In the genomic region with DNA sequence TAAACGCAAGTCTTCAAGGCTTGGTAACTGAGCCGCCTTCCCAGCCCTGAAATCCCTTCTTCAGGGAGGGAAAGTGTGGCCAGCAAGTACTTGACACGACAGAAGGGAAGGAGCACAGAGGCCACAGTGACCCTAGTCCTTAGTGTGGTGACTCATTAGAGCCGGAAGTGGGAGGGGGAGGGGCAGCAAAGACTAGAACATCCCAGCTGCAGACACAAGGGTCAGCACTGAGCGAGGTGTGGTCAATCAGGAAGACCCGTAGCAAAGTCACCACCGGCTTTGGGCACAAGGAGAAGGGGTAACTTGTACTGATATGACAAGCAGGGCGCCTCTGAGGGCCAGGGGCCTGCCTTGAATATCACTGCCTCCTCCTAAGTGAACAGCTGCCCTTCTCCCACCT, we compare ENCODE assay signal across 10 mouse cellular contexts. TPM values are rescaled to one million over a fixed set of nuclear protein-coding genes. Genes with fewer than 3 reads are reported as not detected.
DNase-seq lines count a peak whose midpoint lies in the region; ATAC-seq lines count a peak whose summit lies in the region.
"Had no signal": no experiment of that assay in that cellular context is flagged by ENCODE, and none has a peak within 500 bp of the region (broad histone marks: within the 10 kb centered on the region; RNA-seq: fewer than 3 reads in every experiment).

No protein-coding gene starts in this region.

- peaks cover 25% of the 10 kb centered on the region for H3K36me3 ChIP-seq in heart, embryonic 11.5 days (ENCODE audit: control insufficient read depth, insufficient read depth, low read length)

- no peak overlapping the region for H3K4me3 ChIP-seq in heart, embryonic 11.5 days (ENCODE audit: low read depth, low read length)
- H3K4me3 ChIP-seq: embryonic facial prominence, embryonic 12.5 days; limb, embryonic 13.5 days had no signal

- H3K9ac ChIP-seq in heart, embryonic 11.5 days (ENCODE audit: low read depth, low read length), result no peak overlapping the region
- H3K9ac ChIP-seq: embryonic facial prominence, embryonic 12.5 days; limb, embryonic 13.5 days had no signal

- ATAC-seq in heart, embryonic 11.5 days (replicated peaks; ENCODE audit: insufficient number of reproducible peaks, low FRiP score, low TSS enrichment), result no peak
- ATAC-seq in granulocyte monocyte progenitor cell, adult 5-6 weeks (replicated peaks; ENCODE audit: poor library complexity, severe bottlenecking), result peak; percentile 66
- ATAC-seq in megakaryocyte, adult 5-6 weeks (ENCODE audit: poor library complexity, severe bottlenecking), result peak; percentile 76

- WGBS in heart, embryonic 11.5 days (ENCODE audit: insufficient replicate concordance), result 28% methylated on average over 8 of the region's 8 CpGs

- peaks cover 6% of the 10 kb centered on the region for H3K4me1 ChIP-seq in heart, embryonic 11.5 days (ENCODE audit: control insufficient read depth, insufficient read depth, low read length)

- no peaks in the 10 kb centered on the region for H3K9me3 ChIP-seq in heart, embryonic 11.5 days (replicated peaks; ENCODE audit: control insufficient read depth, low read length)
- H3K9me3 ChIP-seq: embryonic facial prominence, embryonic 12.5 days; limb, embryonic 13.5 days had no signal

- H3K4me2 ChIP-seq in heart, embryonic 11.5 days, result no peak overlapping the region
- H3K4me2 ChIP-seq: embryonic facial prominence, embryonic 12.5 days; limb, embryonic 13.5 days had no signal

- no peak overlapping the region for H3K27ac ChIP-seq in heart, embryonic 11.5 days (ENCODE audit: low read depth, low read length)
- H3K27ac ChIP-seq: embryonic facial prominence, embryonic 12.5 days; limb, embryonic 13.5 days had no signal

- intact Hi-C loops in left cerebral cortex, postnatal 25 days (cut with DNase I), result no loop called here

- no peaks in the 10 kb centered on the region for H3K27me3 ChIP-seq in heart, embryonic 11.5 days (ENCODE audit: control insufficient read depth, insufficient read depth, low read length)
- H3K27me3 ChIP-seq: embryonic facial prominence, embryonic 12.5 days; limb, embryonic 13.5 days had no signal

- peak; percentile 73 to 77 for DNase-seq in heart, adult 18-20 months
- DNase-seq in kidney, postnatal 10 days, result peak; percentile 79
- no peak for DNase-seq in cerebellum, postnatal 36 days
- DNase-seq in left cerebral cortex, postnatal 25 days (ENCODE audit: low spot score in 2 of 2), result no peak
- no peak for DNase-seq in cerebellum, adult 11-12 months

RNA-seq across cellular contexts. Expression of a gene that starts 8.9 kb away (rescaled TPM):
- 10 to 100 TPM; 61.0 to 65.3 TPM for total RNA-seq in heart, adult 18-20 months (2021)
- 40.1 and 50.2 TPM in 2 replicates for polyA plus RNA-seq in heart, embryonic 11.5 days (2014; fragmentation: Nextera tagmentation; extraction: Ambion mirVana)
- 6.7 and 7.0 TPM in 2 replicates for total RNA-seq in granulocyte monocyte progenitor cell, adult 5-6 weeks (2014; fragmentation: Nextera tagmentation)
- 9.0 and 9.1 TPM in 2 replicates for total RNA-seq in granulocyte monocyte progenitor cell, adult 5-6 weeks (2017)
- total RNA-seq in megakaryocyte, adult 5-6 weeks (2015), result 10.5 TPM in 2 replicates
- 22.9 and 25.7 TPM in 2 replicates for total RNA-seq in megakaryocyte, adult 5-6 weeks (2017)
- 10 to 100 TPM; 17.6 to 19.9 TPM for total RNA-seq in left cerebral cortex, postnatal 25 days (2021)

RNA-seq across cellular contexts. Expression of a gene that starts 13.0 kb away (rescaled TPM):
- total RNA-seq in heart, adult 18-20 months (2021), result 10 to 100 TPM; 38.1 to 43.1 TPM
- polyA plus RNA-seq in heart, embryonic 11.5 days (2014; fragmentation: Nextera tagmentation; extraction: Ambion mirVana), result 16.4 and 16.5 TPM in 2 replicates
- 28.6 and 32.6 TPM in 2 replicates for total RNA-seq in granulocyte monocyte progenitor cell, adult 5-6 weeks (2014; fragmentation: Nextera tagmentation)
- total RNA-seq in granulocyte monocyte progenitor cell, adult 5-6 weeks (2017), result 33.6 and 45.4 TPM in 2 replicates
- total RNA-seq in megakaryocyte, adult 5-6 weeks (2015), result 39.4 and 41.4 TPM in 2 replicates
- total RNA-seq in megakaryocyte, adult 5-6 weeks (2017), result 42.1 and 45.5 TPM in 2 replicates
- total RNA-seq in left cerebral cortex, postnatal 25 days (2021), result 10 to 100 TPM; 29.0 to 30.6 TPM

RNA-seq across cellular contexts. Expression of a gene that starts 23.2 kb away (rescaled TPM):
- 100 to 1,000 TPM; 623 to 655 TPM for total RNA-seq in heart, adult 18-20 months (2021)
- polyA plus RNA-seq in heart, embryonic 11.5 days (2014; fragmentation: Nextera tagmentation; extraction: Ambion mirVana), result 61.8 and 95.4 TPM in 2 replicates
- 34.4 and 38.9 TPM in 2 replicates for total RNA-seq in granulocyte monocyte progenitor cell, adult 5-6 weeks (2014; fragmentation: Nextera tagmentation)
- 30.2 and 32.6 TPM in 2 replicates for total RNA-seq in granulocyte monocyte progenitor cell, adult 5-6 weeks (2017)
- total RNA-seq in megakaryocyte, adult 5-6 weeks (2015), result 12.5 and 12.7 TPM in 2 replicates
- total RNA-seq in megakaryocyte, adult 5-6 weeks (2017), result 15.7 and 17.4 TPM in 2 replicates
- 100 to 1,000 TPM; 187 to 193 TPM for total RNA-seq in left cerebral cortex, postnatal 25 days (2021)

RNA-seq across cellular contexts. Expression of a gene that starts 57.9 kb away (rescaled TPM):
- 100 to 1,000 TPM; 170 to 310 TPM for total RNA-seq in heart, adult 18-20 months (2021)
- polyA plus RNA-seq in heart, embryonic 11.5 days (2014; fragmentation: Nextera tagmentation; extraction: Ambion mirVana), result 305 and 336 TPM in 2 replicates
- not detected in 2 replicates for total RNA-seq in granulocyte monocyte progenitor cell, adult 5-6 weeks (2014; fragmentation: Nextera tagmentation)
- total RNA-seq in granulocyte monocyte progenitor cell, adult 5-6 weeks (2017), result not detected in 2 replicates
- not detected in 2 replicates for total RNA-seq in megakaryocyte, adult 5-6 weeks (2015)
- not detected in 2 replicates for total RNA-seq in megakaryocyte, adult 5-6 weeks (2017)
- not detected for total RNA-seq in left cerebral cortex, postnatal 25 days (2021)
- polyA plus RNA-seq: embryonic facial prominence, embryonic 12.5 days; limb, embryonic 13.5 days had no signal

RNA-seq across cellular contexts. Expression of a gene that starts 58.9 kb away (rescaled TPM):
- 10 to 100 TPM; 17.2 to 22.3 TPM for total RNA-seq in heart, adult 18-20 months (2021)
- polyA plus RNA-seq in heart, embryonic 11.5 days (2014; fragmentation: Nextera tagmentation; extraction: Ambion mirVana), result 7.2 and 10.8 TPM in 2 replicates
- total RNA-seq in granulocyte monocyte progenitor cell, adult 5-6 weeks (2014; fragmentation: Nextera tagmentation), result 7.1 TPM in 1 of 2 replicates, not detected in the other
- total RNA-seq in granulocyte monocyte progenitor cell, adult 5-6 weeks (2017), result 13.5 and 16.2 TPM in 2 replicates
- total RNA-seq in megakaryocyte, adult 5-6 weeks (2015), result 2.5 and 6.6 TPM in 2 replicates
- total RNA-seq in megakaryocyte, adult 5-6 weeks (2017), result 11.5 and 15.3 TPM in 2 replicates
- total RNA-seq in left cerebral cortex, postnatal 25 days (2021), result 1 to 10 TPM; 8.9 to 9.5 TPM

Comparison
In these comparisons a context has a peak if more than half of its experiments do, and no peak if none do; other contexts are left out.
1. DNase-seq: peak in heart, adult 18-20 months (2 of 2) and kidney, postnatal 10 days (single experiment); none in cerebellum, postnatal 36 days (0 of 2), left cerebral cortex, postnatal 25 days (0 of 2) and cerebellum, adult 11-12 months (single experiment).
2. RNA of a gene that starts 23.2 kb away (total RNA-seq): 623 to 655 TPM in heart, adult 18-20 months and 187 to 193 TPM in left cerebral cortex, postnatal 25 days; 30.2 to 38.9 TPM in granulocyte monocyte progenitor cell, adult 5-6 weeks and 12.5 to 17.4 TPM in megakaryocyte, adult 5-6 weeks; every median in the first group is over 4 times any median in the second.